In the genomic region with DNA sequence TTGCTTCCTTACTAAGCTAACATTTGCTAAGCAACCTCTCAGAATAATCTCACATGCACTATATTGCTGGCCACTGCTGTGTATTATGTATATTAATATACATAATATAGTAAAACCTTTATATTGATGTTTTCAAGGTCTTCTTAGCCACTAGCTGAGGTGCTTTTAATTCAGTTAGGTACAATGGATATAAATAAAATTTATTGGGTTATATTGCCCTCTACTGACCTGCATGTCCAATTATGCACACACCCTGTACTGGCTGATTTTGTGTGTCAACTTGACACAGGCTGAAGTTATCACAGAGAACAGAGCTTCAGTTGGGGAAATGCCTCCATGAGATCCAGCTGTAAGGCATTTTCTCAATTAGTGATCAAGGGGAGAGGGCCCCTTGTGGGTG, we compare ENCODE assay signal across 17 mouse cellular contexts. TPM values are rescaled to one million over a fixed set of nuclear protein-coding genes. Genes with fewer than 3 reads are reported as not detected.
DNase-seq lines count a peak whose midpoint lies in the region; ATAC-seq and TF ChIP-seq lines count a peak whose summit lies in the region.
"Had no signal": no experiment of that assay in that cellular context is flagged by ENCODE, and none has a peak within 500 bp of the region (broad histone marks: within the 10 kb centered on the region; RNA-seq: fewer than 3 reads in every experiment).

No protein-coding gene starts in this region.

- H3K4me1 ChIP-seq in heart, postnatal 0 days (ENCODE audit: control insufficient read depth, insufficient read depth): no peaks in the 10 kb centered on the region
- no peaks in the 10 kb centered on the region for H3K4me1 ChIP-seq in midbrain, embryonic 14.5 days (ENCODE audit: control insufficient read depth, insufficient read depth, low read length)
- H3K4me1 ChIP-seq in midbrain, embryonic 13.5 days (replicated peaks): peaks cover 5% of the 10 kb centered on the region
- peaks cover 22% of the 10 kb centered on the region for H3K4me1 ChIP-seq in liver, embryonic 16.5 days (ENCODE audit: control insufficient read depth, low read depth, low read length)

- TF ChIP-seq CTCF in heart, postnatal 0 days (IDR thresholded peaks at IDR 0.05; ENCODE audit: low read depth): peak; percentile 23

- no peak for ATAC-seq in heart, postnatal 0 days (ENCODE audit: insufficient read depth, low read depth)
- no peak for ATAC-seq in midbrain, embryonic 14.5 days (ENCODE audit: low FRiP score, low TSS enrichment)
- no peak for ATAC-seq in midbrain, embryonic 13.5 days
- ATAC-seq in liver, embryonic 16.5 days (ENCODE audit: low read depth): peak; percentile 74
- ATAC-seq in cerebellum, adult (ENCODE audit: insufficient number of reproducible peaks, low FRiP score, low TSS enrichment): no peak

- H3K36me3 ChIP-seq in heart, postnatal 0 days (replicated peaks; ENCODE audit: control insufficient read depth, insufficient read depth, low read length): peaks cover 37% of the 10 kb centered on the region
- peaks cover 7% of the 10 kb centered on the region; the same call in 1 of the 2 replicates for H3K36me3 ChIP-seq in midbrain, embryonic 14.5 days (ENCODE audit: control insufficient read depth, insufficient read depth, low read length)
- peaks cover 15% of the 10 kb centered on the region for H3K36me3 ChIP-seq in midbrain, embryonic 13.5 days
- peaks cover 6% of the 10 kb centered on the region; the same call in 1 of the 2 replicates for H3K36me3 ChIP-seq in liver, embryonic 16.5 days (ENCODE audit: control insufficient read depth, insufficient read depth)

- no peak overlapping the region for H3K9ac ChIP-seq in heart, postnatal 0 days (replicated peaks; ENCODE audit: low read depth, low read length)
- H3K9ac ChIP-seq in midbrain, embryonic 14.5 days (replicated peaks; ENCODE audit: low read length): no peak overlapping the region
- no peak overlapping the region for H3K9ac ChIP-seq in midbrain, embryonic 13.5 days (replicated peaks)
- peak overlapping the region; percentile 49 for H3K9ac ChIP-seq in liver, embryonic 16.5 days (ENCODE audit: low read depth, low read length)
- H3K9ac ChIP-seq: embryonic facial prominence, embryonic 13.5 days; heart, embryonic 15.5 days had no signal

- no peak for DNase-seq in heart, postnatal 0 days (ENCODE audit: low spot score)
- DNase-seq in heart, adult 11 months: no peak
- DNase-seq in midbrain, embryonic 14.5 days: peak; percentile 69
- peak; percentile 51 for DNase-seq in c-Kit-negative CD71-positive TER-119-positive erythroid progenitor cells, embryonic 14.5 days (ENCODE audit: low read depth, low spot score)
- no peak for DNase-seq in thymus, postnatal 36 days
- DNase-seq: cerebellum, adult 18-20 months; layer of hippocampus, adult 9-11 months; lung, postnatal 14 days; right cerebral cortex, postnatal 25 days; thymus, postnatal 25 days had no signal

- H3K4me3 ChIP-seq in heart, postnatal 0 days (ENCODE audit: low read depth, low read length): no peak overlapping the region
- H3K4me3 ChIP-seq in midbrain, embryonic 14.5 days (replicated peaks; ENCODE audit: low read depth, low read length): no peak overlapping the region
- H3K4me3 ChIP-seq in midbrain, embryonic 13.5 days (replicated peaks): no peak overlapping the region
- no peak overlapping the region for H3K4me3 ChIP-seq in liver, embryonic 16.5 days (ENCODE audit: low read depth, low read length)
- H3K4me3 ChIP-seq: embryonic facial prominence, embryonic 13.5 days; heart, embryonic 15.5 days; megakaryocyte, embryonic 14.5 days had no signal

- H3K9me3 ChIP-seq in heart, postnatal 0 days (replicated peaks; ENCODE audit: control insufficient read depth, low read length): no peaks in the 10 kb centered on the region
- no peaks in the 10 kb centered on the region for H3K9me3 ChIP-seq in midbrain, embryonic 14.5 days (ENCODE audit: control insufficient read depth, low read length)
- no peaks in the 10 kb centered on the region for H3K9me3 ChIP-seq in midbrain, embryonic 13.5 days
- 0 out of 2 replicates have a peak, but pooled peaks cover 2% of the 10 kb centered on the region for H3K9me3 ChIP-seq in liver, embryonic 16.5 days (replicated peaks; ENCODE audit: control insufficient read depth, low read length)
- H3K9me3 ChIP-seq: embryonic facial prominence, embryonic 13.5 days; heart, embryonic 15.5 days had no signal

- no peak overlapping the region for H3K27ac ChIP-seq in heart, postnatal 0 days (ENCODE audit: low read depth)
- no peak overlapping the region for H3K27ac ChIP-seq in midbrain, embryonic 14.5 days (replicated peaks; ENCODE audit: low read depth, low read length)
- H3K27ac ChIP-seq in midbrain, embryonic 13.5 days: no peak overlapping the region
- peak overlapping the region; percentile 77 for H3K27ac ChIP-seq in liver, embryonic 16.5 days (ENCODE audit: low read length)
- H3K27ac ChIP-seq: embryonic facial prominence, embryonic 13.5 days; heart, embryonic 15.5 days had no signal

- TF ChIP-seq EP300 in heart, postnatal 0 days (IDR thresholded peaks at IDR 0.05; ENCODE audit: low read depth): no peak

- H3K27me3 ChIP-seq in heart, postnatal 0 days (ENCODE audit: control insufficient read depth, insufficient read depth, low read length): no peaks in the 10 kb centered on the region
- no peaks in the 10 kb centered on the region for H3K27me3 ChIP-seq in midbrain, embryonic 14.5 days (ENCODE audit: control insufficient read depth, insufficient read depth, low read length)
- no peaks in the 10 kb centered on the region for H3K27me3 ChIP-seq in midbrain, embryonic 13.5 days
- H3K27me3 ChIP-seq in liver, embryonic 16.5 days (ENCODE audit: control insufficient read depth, insufficient read depth, low read depth, low read length): no peaks in the 10 kb centered on the region
- H3K27me3 ChIP-seq: embryonic facial prominence, embryonic 13.5 days; heart, embryonic 15.5 days; megakaryocyte, embryonic 14.5 days had no signal

- no peak overlapping the region for H3K4me2 ChIP-seq in heart, postnatal 0 days (ENCODE audit: low read depth, low read length)
- H3K4me2 ChIP-seq in midbrain, embryonic 14.5 days (ENCODE audit: low read length): no peak overlapping the region
- H3K4me2 ChIP-seq in midbrain, embryonic 13.5 days (replicated peaks): no peak overlapping the region
- no peak overlapping the region for H3K4me2 ChIP-seq in liver, embryonic 16.5 days (ENCODE audit: low read depth, low read length)
- H3K4me2 ChIP-seq: embryonic facial prominence, embryonic 13.5 days; heart, embryonic 15.5 days had no signal

RNA-seq across cellular contexts. Expression of gene Fig4, which starts 41.2 kb away (rescaled TPM):
- 78.9 and 86.9 TPM in 2 replicates for total RNA-seq in heart, postnatal 0 days (2014; rRNA removed; ENCODE audit: low replicate concordance)
- polyA plus RNA-seq in heart, postnatal 0 days (2015; fragmentation: Nextera tagmentation; extraction: Ambion mirVana): 47.3 and 55.5 TPM in 2 replicates
- 26.9 and 33.9 TPM in 2 replicates for polyA plus RNA-seq in midbrain, embryonic 14.5 days (2014; fragmentation: Nextera tagmentation; extraction: Ambion mirVana)
- polyA plus RNA-seq in midbrain, embryonic 13.5 days (2015; fragmentation: Nextera tagmentation; extraction: Ambion mirVana): 25.9 and 27.9 TPM in 2 replicates
- 7.0 and 7.5 TPM in 2 replicates for polyA plus RNA-seq in liver, embryonic 16.5 days (2015; fragmentation: Nextera tagmentation; extraction: Ambion mirVana)

RNA-seq across cellular contexts. Expression of gene Ak9, which starts 41.9 kb away (rescaled TPM):
- total RNA-seq in heart, postnatal 0 days (2014; rRNA removed; ENCODE audit: low replicate concordance): 0.23 TPM in 1 of 2 replicates, not detected in the other
- polyA plus RNA-seq in heart, postnatal 0 days (2015; fragmentation: Nextera tagmentation; extraction: Ambion mirVana): 0.18 and 0.29 TPM in 2 replicates
- 0.08 and 0.12 TPM in 2 replicates for polyA plus RNA-seq in midbrain, embryonic 14.5 days (2014; fragmentation: Nextera tagmentation; extraction: Ambion mirVana)
- polyA plus RNA-seq in midbrain, embryonic 13.5 days (2015; fragmentation: Nextera tagmentation; extraction: Ambion mirVana): 0.10 and 0.17 TPM in 2 replicates
- not detected in 2 replicates for polyA plus RNA-seq in liver, embryonic 16.5 days (2015; fragmentation: Nextera tagmentation; extraction: Ambion mirVana)
- total RNA-seq: granulocyte monocyte progenitor cell, adult 5-6 weeks had no signal

Comparison
In these comparisons a context has a peak if more than half of its experiments do, and no peak if none do; other contexts are left out.
1. DNase-seq: peak in midbrain, embryonic 14.5 days (single experiment) and c-Kit-negative CD71-positive TER-119-positive erythroid progenitor cells, embryonic 14.5 days (single experiment); none in heart, postnatal 0 days (single experiment), heart, adult 11 months (single experiment) and thymus, postnatal 36 days (0 of 2).